Mouse (Mus musculus): ENCODE results near the gene Ptprd. TPM values are rescaled to one million over a fixed set of nuclear protein-coding genes. Genes with fewer than 3 reads are reported as not detected.
"Not testable (repeated sequence)": the region's sequence is repeated elsewhere in the genome, so short reads cannot be mapped to it uniquely, and the experiment has no call there.

Ptprd gene
- polyA plus RNA-seq, 1 experiment from 2014 or later = 15.5 TPM

- not testable (repeated sequence) for H3K4me3 ChIP-seq; H3K9me3 ChIP-seq; H3K27me3 ChIP-seq (ENCODE audit: insufficient read depth, poor library complexity, severe bottlenecking); DNase-seq (ENCODE audit: low spot score); H3K4me1 ChIP-seq (replicated peaks); H3K27ac ChIP-seq; H3K36me3 ChIP-seq
- 90% methylated on average over 3 of the region's 3 CpGs for WGBS
Observed at GRCm38 (mm10) chr4:76427036-76427435, 1784.7 kb downstream of the Ptprd start.

GRCm38 (mm10) chr4:76425230-76425575, 1786.6 kb downstream of the Ptprd start:
- H3K9me3 ChIP-seq = no peaks in the 10 kb centered on the region
- H3K4me1 ChIP-seq (replicated peaks) = no peaks in the 10 kb centered on the region
- H3K27ac ChIP-seq = no peak overlapping the region
- whole genome bisulfite sequencing = 93% methylated on average over 2 of the region's 2 CpGs
- H3K27me3 ChIP-seq (ENCODE audit: insufficient read depth, poor library complexity, severe bottlenecking) = no peaks in the 10 kb centered on the region
- DNase-seq (ENCODE audit: low spot score) = no peak
- no peak overlapping the region for H3K4me3 ChIP-seq
- H3K36me3 ChIP-seq = no peaks in the 10 kb centered on the region

- H3K36me3 ChIP-seq = no peaks in the 10 kb centered on the region
- H3K9me3 ChIP-seq = no peaks in the 10 kb centered on the region
- H3K4me1 ChIP-seq (replicated peaks) = no peaks in the 10 kb centered on the region
- no peaks in the 10 kb centered on the region for H3K27me3 ChIP-seq (ENCODE audit: insufficient read depth, poor library complexity, severe bottlenecking)
- no peak overlapping the region for H3K4me3 ChIP-seq
- no peak overlapping the region for H3K27ac ChIP-seq
- no peak for DNase-seq (ENCODE audit: low spot score)
- 89% methylated on average over 9 of the region's 9 CpGs for WGBS
Observed at GRCm38 (mm10) chr4:76424324-76425229, 1787.2 kb downstream of the Ptprd start.

GRCm38 (mm10) chr4:76422113-76422512, 1789.6 kb downstream of the Ptprd start:
- Histone ChIP-seq H3K36me3 (no peaks in the 10 kb centered on the region), H3K4me3 (no peak overlapping the region), H3K9me3 (no peaks in the 10 kb centered on the region), H3K27me3 (ENCODE audit: insufficient read depth, poor library complexity, severe bottlenecking) (no peaks in the 10 kb centered on the region), H3K27ac (no peak overlapping the region), H3K4me1 (replicated peaks) (no peaks in the 10 kb centered on the region)
- 93% methylated on average over 4 of the region's 4 CpGs for WGBS
- no peak for DNase-seq (ENCODE audit: low spot score)

GRCm38 (mm10) chr4:76419641-76420040, 1792.1 kb downstream of the Ptprd start:
- DNase-seq (ENCODE audit: low spot score) = no peak
- Histone ChIP-seq H3K27me3 (ENCODE audit: insufficient read depth, poor library complexity, severe bottlenecking) (no peaks in the 10 kb centered on the region), H3K4me1 (replicated peaks) (no peaks in the 10 kb centered on the region), H3K9me3 (no peaks in the 10 kb centered on the region), H3K36me3 (no peaks in the 10 kb centered on the region), H3K4me3 (no peak overlapping the region), H3K27ac (no peak overlapping the region)
- WGBS = 88% methylated on average over 2 of the region's 2 CpGs

- H3K4me1 ChIP-seq (replicated peaks) = no peaks in the 10 kb centered on the region
- H3K9me3 ChIP-seq = no peaks in the 10 kb centered on the region
- H3K27me3 ChIP-seq (ENCODE audit: insufficient read depth, poor library complexity, severe bottlenecking) = no peaks in the 10 kb centered on the region
- H3K4me3 ChIP-seq = no peak overlapping the region
- DNase-seq (ENCODE audit: low spot score) = no peak
- no peaks in the 10 kb centered on the region for H3K36me3 ChIP-seq
- H3K27ac ChIP-seq = no peak overlapping the region
- 95% methylated on average over 5 of the region's 5 CpGs for WGBS
Observed at GRCm38 (mm10) chr4:76417676-76418075, 1794.1 kb downstream of the Ptprd start.

- H3K4me3 ChIP-seq = no peak overlapping the region
- no peaks in the 10 kb centered on the region for H3K9me3 ChIP-seq
- H3K27ac ChIP-seq = no peak overlapping the region
- no peaks in the 10 kb centered on the region for H3K4me1 ChIP-seq (replicated peaks)
- WGBS = 91% methylated on average over 5 of the region's 5 CpGs
- no peak for DNase-seq (ENCODE audit: low spot score)
- H3K27me3 ChIP-seq (ENCODE audit: insufficient read depth, poor library complexity, severe bottlenecking) = no peaks in the 10 kb centered on the region
- no peaks in the 10 kb centered on the region for H3K36me3 ChIP-seq
Observed at GRCm38 (mm10) chr4:76415624-76416023, 1796.1 kb downstream of the Ptprd start.

- Histone ChIP-seq H3K27ac (no peak overlapping the region), H3K4me1 (replicated peaks) (peaks cover 5% of the 10 kb centered on the region; the same call in 1 of the 2 replicates), H3K9me3 (no peaks in the 10 kb centered on the region), H3K27me3 (ENCODE audit: insufficient read depth, poor library complexity, severe bottlenecking) (no peaks in the 10 kb centered on the region), H3K4me3 (no peak overlapping the region), H3K36me3 (no peaks in the 10 kb centered on the region)
- WGBS = 88% methylated on average over 4 of the region's 4 CpGs
- DNase-seq (ENCODE audit: low spot score) = no peak
Observed at GRCm38 (mm10) chr4:76414591-76414990, 1797.2 kb downstream of the Ptprd start.

- H3K4me3 ChIP-seq = no peak overlapping the region
- no peaks in the 10 kb centered on the region for H3K9me3 ChIP-seq
- no peaks in the 10 kb centered on the region for H3K36me3 ChIP-seq
- no peak overlapping the region for H3K27ac ChIP-seq
- H3K4me1 ChIP-seq (replicated peaks) = peaks cover 23% of the 10 kb centered on the region
- 43% methylated on average over 2 of the region's 2 CpGs for WGBS
- H3K27me3 ChIP-seq (ENCODE audit: insufficient read depth, poor library complexity, severe bottlenecking) = no peaks in the 10 kb centered on the region
- no peak for DNase-seq (ENCODE audit: low spot score)
Observed at GRCm38 (mm10) chr4:76410053-76410452, 1801.7 kb downstream of the Ptprd start.

GRCm38 (mm10) chr4:76409159-76409558, 1802.6 kb downstream of the Ptprd start:
- WGBS = 48% methylated on average over 3 of the region's 3 CpGs
- peaks cover 23% of the 10 kb centered on the region for H3K4me1 ChIP-seq (replicated peaks)

GRCm38 (mm10) chr4:76405862-76406454, 1805.8 kb downstream of the Ptprd start:
- Histone ChIP-seq H3K4me3 (no peak overlapping the region), H3K4me1 (replicated peaks) (peaks cover 23% of the 10 kb centered on the region), H3K27ac (no peak overlapping the region), H3K27me3 (ENCODE audit: insufficient read depth, poor library complexity, severe bottlenecking) (no peaks in the 10 kb centered on the region), H3K9me3 (no peaks in the 10 kb centered on the region), H3K36me3 (no peaks in the 10 kb centered on the region)
- WGBS = 28% methylated on average over 5 of the region's 5 CpGs
- DNase-seq (ENCODE audit: low spot score) = peak; percentile 5

More at GRCm38 (mm10) chr4:76409159-76409558, 1802.6 kb downstream of the Ptprd start:
- no peak for DNase-seq (ENCODE audit: low spot score)
- H3K36me3 ChIP-seq = no peaks in the 10 kb centered on the region
- H3K4me3 ChIP-seq = no peak overlapping the region
- no peak overlapping the region for H3K27ac ChIP-seq
- no peaks in the 10 kb centered on the region for H3K9me3 ChIP-seq
- H3K27me3 ChIP-seq (ENCODE audit: insufficient read depth, poor library complexity, severe bottlenecking) = no peaks in the 10 kb centered on the region

GRCm38 (mm10) chr4:76403219-76403618, 1808.5 kb downstream of the Ptprd start:
- H3K4me1 ChIP-seq (replicated peaks) = peaks cover 13% of the 10 kb centered on the region
- DNase-seq (ENCODE audit: low spot score) = no peak
- no peaks in the 10 kb centered on the region for H3K9me3 ChIP-seq
- H3K36me3 ChIP-seq = no peaks in the 10 kb centered on the region
- H3K4me3 ChIP-seq = no peak overlapping the region
- WGBS = 96% methylated on average over 5 of the region's 5 CpGs
- no peaks in the 10 kb centered on the region for H3K27me3 ChIP-seq (ENCODE audit: insufficient read depth, poor library complexity, severe bottlenecking)
- H3K27ac ChIP-seq = no peak overlapping the region

GRCm38 (mm10) chr4:76387887-76388286, 1823.9 kb downstream of the Ptprd start:
- DNase-seq (ENCODE audit: low spot score) = no peak
- no peaks in the 10 kb centered on the region for H3K36me3 ChIP-seq
- H3K4me1 ChIP-seq (replicated peaks) = no peaks in the 10 kb centered on the region
- no peaks in the 10 kb centered on the region for H3K9me3 ChIP-seq
- H3K27me3 ChIP-seq (ENCODE audit: insufficient read depth, poor library complexity, severe bottlenecking) = no peaks in the 10 kb centered on the region
- no peak overlapping the region for H3K27ac ChIP-seq
- H3K4me3 ChIP-seq = no peak overlapping the region
- 89% methylated on average over 5 of the region's 5 CpGs for WGBS

Data from hindbrain, embryonic 10.5 days (tissue).